Mouse (Mus musculus): Measurements from ENCODE around the gene Tmco2. TPM values are rescaled to one million over a fixed set of nuclear protein-coding genes. Genes with fewer than 3 reads are reported as not detected.
A peak's percentile ranks its signal among the peaks of the same experiment; 100 is the strongest.
"Not testable (repeated sequence)": the region's sequence is repeated elsewhere in the genome, so short reads cannot be mapped to it uniquely, and the experiment has no call there.

Gene Tmco2
- total RNA-seq (2021) = not detected

- no peak for DNase-seq
These were observed at the start of gene Tmco2 for GRCm38 (mm10) chr4:121109126-121109525. Gene Tmco2, minus strand, starts transcription at chr4:121109226.

- DNase-seq = no peak
These were observed 5.7 kb downstream of the Tmco2 start for GRCm38 (mm10) chr4:121103304-121103703.

GRCm38 (mm10) chr4:121097650-121098378 lies 11.2 kb downstream of the Tmco2 start, which contains the start of gene Zmpste24:
Gene Zmpste24, minus strand, starts transcription at chr4:121098241.
- DNase-seq = peak; percentile 91

- no peak for DNase-seq
These were observed 18.8 kb downstream of the Tmco2 start for GRCm38 (mm10) chr4:121090211-121090610.

- DNase-seq = no peak
These were observed 20.3 kb downstream of the Tmco2 start for GRCm38 (mm10) chr4:121088696-121089095.

GRCm38 (mm10) chr4:121084506-121084905 lies 24.5 kb downstream of the Tmco2 start:
- DNase-seq = no peak

- no peak for DNase-seq
These were observed 28.6 kb downstream of the Tmco2 start for GRCm38 (mm10) chr4:121080395-121080794.

- no peak for DNase-seq
These were observed 30.9 kb downstream of the Tmco2 start for GRCm38 (mm10) chr4:121077915-121078646.

- DNase-seq = no peak
These were observed 34.8 kb downstream of the Tmco2 start for GRCm38 (mm10) chr4:121074250-121074649.

GRCm38 (mm10) chr4:121065336-121065735 lies 43.7 kb downstream of the Tmco2 start:
- DNase-seq = no peak

GRCm38 (mm10) chr4:121059218-121059617 lies 49.8 kb downstream of the Tmco2 start:
- not testable (repeated sequence) for DNase-seq

- DNase-seq = no peak
These were observed 52.0 kb downstream of the Tmco2 start for GRCm38 (mm10) chr4:121057032-121057431.

GRCm38 (mm10) chr4:121056342-121056741 lies 52.7 kb downstream of the Tmco2 start:
- peak; percentile 33 for DNase-seq

Other genes starting within 250 kb of the Tmco2 start
- gene Exo5, start 184.2 kb downstream of the Tmco2 start, total RNA-seq (2021) = 1 to 10 TPM; 7.8 to 8.5 TPM
- gene Zfp69, start 157.5 kb downstream of the Tmco2 start, total RNA-seq (2021) = 1 to 10 TPM; 5.6 to 6.1 TPM
- 10 to 100 TPM; 29.2 to 31.0 TPM for gene Smap2, start 92.0 kb downstream of the Tmco2 start, total RNA-seq (2021)
- 1 to 10 TPM; 3.0 TPM for gene Col9a2, start 69.8 kb downstream of the Tmco2 start, total RNA-seq (2021)
- 10 to 100 TPM; 19.8 to 20.8 TPM for gene Zmpste24, start 11.0 kb downstream of the Tmco2 start, total RNA-seq (2021)
- gene Rlf, start 105.9 kb upstream of the Tmco2 start, total RNA-seq (2021) = 10 to 100 TPM; 22.0 to 23.1 TPM
- not detected for gene Gm12888, start 215.7 kb upstream of the Tmco2 start, total RNA-seq (2021)